8 mouse cellular contexts compared by ENCODE assay signal in the genomic region with DNA sequence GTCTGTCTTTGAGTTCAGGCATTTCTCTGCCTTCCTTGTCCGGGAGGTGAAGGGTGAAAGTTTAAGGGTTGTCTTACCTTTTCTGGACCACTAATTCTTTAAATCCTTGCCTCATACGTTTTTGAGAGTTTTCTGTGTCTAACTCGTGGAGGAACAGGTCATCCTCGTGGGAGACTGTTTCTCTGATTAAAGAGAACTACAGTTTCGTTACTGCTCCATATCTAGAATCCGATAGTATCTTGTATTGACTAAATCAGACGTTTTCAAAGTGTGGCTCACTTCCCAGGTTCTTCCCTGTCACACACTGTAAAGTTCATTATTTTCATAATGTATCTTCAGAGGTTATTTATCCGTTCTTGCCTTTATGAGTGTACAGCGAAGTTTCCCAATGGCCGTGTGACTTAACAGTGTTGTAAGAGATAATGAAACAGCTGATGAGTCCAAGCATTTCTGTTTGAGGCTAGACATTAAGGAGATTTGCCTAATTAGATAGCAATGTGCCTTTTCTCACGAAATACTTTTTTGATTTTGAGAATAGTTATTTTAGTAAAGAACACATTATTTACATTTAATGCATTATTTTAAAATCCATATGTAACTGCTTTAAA. TPM values are rescaled to one million over a fixed set of nuclear protein-coding genes. Genes with fewer than 3 reads are reported as not detected.
DNase-seq lines count a peak whose midpoint lies in the region; ATAC-seq and TF ChIP-seq lines count a peak whose summit lies in the region.

No protein-coding gene starts in this region.

- 2% methylated on average over 11 of the region's 11 CpGs for WGBS in liver, embryonic 15.5 days (ENCODE audit: insufficient replicate concordance)
- 12% methylated on average over 11 of the region's 11 CpGs for WGBS in stomach, embryonic 14.5 days

- H3K4me1 ChIP-seq in ES-E14 (ENCODE audit: control insufficient read depth in 2 of 2, insufficient read depth in 2 of 2, low read length in 2 of 2, poor library complexity in 1 of 2) = 0 out of 4 replicates have a peak, but pooled peaks cover 0 to 2% of the 10 kb centered on the region in 2 experiments
- peaks cover 16% of the 10 kb centered on the region; the same call in 1 of the 2 replicates for H3K4me1 ChIP-seq in liver, embryonic 15.5 days (replicated peaks)
- peaks cover 5% of the 10 kb centered on the region; the same call in 1 of the 2 replicates for H3K4me1 ChIP-seq in stomach, embryonic 14.5 days (ENCODE audit: control insufficient read depth, insufficient read depth, low read length)

- H3K27ac ChIP-seq in ES-E14 (ENCODE audit: insufficient read depth, low read depth, low read length, poor library complexity, severe bottlenecking) = no peak overlapping the region
- H3K27ac ChIP-seq in liver, embryonic 15.5 days (replicated peaks) = peak overlapping the region; percentile 56
- H3K27ac ChIP-seq in stomach, embryonic 14.5 days (ENCODE audit: low read length) = no peak overlapping the region

- peak overlapping the region; percentile 90 for H3K4me2 ChIP-seq in liver, embryonic 15.5 days
- H3K4me2 ChIP-seq in stomach, embryonic 14.5 days (replicated peaks; ENCODE audit: low read depth, low read length) = peak overlapping the region; percentile 71

- H3K9ac ChIP-seq in ES-E14 (ENCODE audit: insufficient read depth, low read depth, low read length, poor library complexity, severe bottlenecking) = peak overlapping the region; percentile 96; the same call in 1 of the 2 replicates
- H3K9ac ChIP-seq in liver, embryonic 15.5 days = peak overlapping the region; percentile 70
- H3K9ac ChIP-seq in stomach, embryonic 14.5 days (replicated peaks; ENCODE audit: low read depth, low read length) = peak overlapping the region; percentile 58; the same call in 1 of the 2 replicates

- H3K9me3 ChIP-seq in ES-E14 (ENCODE audit: control insufficient read depth, insufficient read depth, low read depth, low read length) = no peaks in the 10 kb centered on the region
- H3K9me3 ChIP-seq in liver, embryonic 15.5 days (replicated peaks) = no peaks in the 10 kb centered on the region
- H3K9me3 ChIP-seq in stomach, embryonic 14.5 days (ENCODE audit: control insufficient read depth, low read depth, low read length) = no peaks in the 10 kb centered on the region

- no peaks in the 10 kb centered on the region for H3K27me3 ChIP-seq in liver, embryonic 15.5 days
- H3K27me3 ChIP-seq in stomach, embryonic 14.5 days (ENCODE audit: control insufficient read depth, insufficient read depth, low read length) = no peaks in the 10 kb centered on the region

- DNase-seq in adrenal gland, postnatal 14 days = peak; percentile 14
- DNase-seq in adrenal gland, postnatal 10 days = no peak
- no peak for DNase-seq in ES-E14 (ENCODE audit: low read depth, low spot score)
- peak; percentile 70 for DNase-seq in gonadal fat pad, adult 2 months (ENCODE audit: low read depth)
- no peak for DNase-seq in thymus, postnatal 36 days
- no peak for DNase-seq in thymus, postnatal 4 days

- peak overlapping the region; percentile 97 to 100 for H3K4me3 ChIP-seq in ES-E14 (ENCODE audit: insufficient read depth in 1 of 2, low read depth in 1 of 2, low read length in 2 of 2, poor library complexity in 1 of 2, severe bottlenecking in 1 of 2)
- H3K4me3 ChIP-seq in liver, embryonic 15.5 days (replicated peaks) = peak overlapping the region; percentile 72
- H3K4me3 ChIP-seq in stomach, embryonic 14.5 days (ENCODE audit: low read depth, low read length) = peak overlapping the region; percentile 88

- ATAC-seq in liver, embryonic 15.5 days (ENCODE audit: insufficient read depth) = no peak
- ATAC-seq in stomach, embryonic 14.5 days (ENCODE audit: insufficient number of reproducible peaks, insufficient read depth, low FRiP score, low read depth) = no peak

- no peaks in the 10 kb centered on the region for H3K36me3 ChIP-seq in ES-E14 (ENCODE audit: control insufficient read depth, insufficient read depth, low read length, poor library complexity, severe bottlenecking)
- H3K36me3 ChIP-seq in liver, embryonic 15.5 days (replicated peaks) = no peaks in the 10 kb centered on the region
- no peaks in the 10 kb centered on the region for H3K36me3 ChIP-seq in stomach, embryonic 14.5 days (ENCODE audit: control insufficient read depth, insufficient read depth, low read length)

- in situ Hi-C loops in ES-E14 (cut with MboI; ENCODE audit: low sequenced_read_pairs in 2 of 2, unreplicated experiment in 2 of 2) = no loop called here

TF ChIP-seq in ES-E14, 5 proteins besides CTCF, POLR2A, EP300 and RAD21:
- TF ChIP-seq HCFC1 (IDR thresholded peaks at IDR 0.05; ENCODE audit: borderline replicate concordance, insufficient read depth, low read length) = no peak

RNA-seq across cellular contexts. Expression of a gene that starts 0.9 kb away (rescaled TPM):
- total RNA-seq in adrenal gland, postnatal 14 days (2021) = 32.6 and 33.9 TPM in 2 replicates
- 10 to 100 TPM; 33.0 to 34.8 TPM for total RNA-seq in adrenal gland, postnatal 10 days (2021)
- total RNA-seq in ES-E14 (2012; rRNA removed) = 23.5 and 28.0 TPM in 2 replicates
- 6.5 and 7.4 TPM in 2 replicates for polyA plus RNA-seq in gonadal fat pad, adult 2 months (2012; rRNA removed)
- 5.2 and 5.5 TPM in 2 replicates for polyA plus RNA-seq in liver, embryonic 15.5 days (2015; fragmentation: Nextera tagmentation; extraction: Ambion mirVana)
- polyA plus RNA-seq in stomach, embryonic 14.5 days (2014; fragmentation: Nextera tagmentation; extraction: Ambion mirVana) = 8.6 and 9.1 TPM in 2 replicates

RNA-seq across cellular contexts. Expression of a gene that starts 47.2 kb away (rescaled TPM):
- total RNA-seq in adrenal gland, postnatal 14 days (2021) = 0.11 TPM in 2 replicates
- under 1 TPM; 0.21 to 0.30 TPM for total RNA-seq in adrenal gland, postnatal 10 days (2021)
- 0.11 and 0.36 TPM in 2 replicates for total RNA-seq in ES-E14 (2012; rRNA removed)
- polyA plus RNA-seq in gonadal fat pad, adult 2 months (2012; rRNA removed) = 0.03 TPM in 1 of 2 replicates, not detected in the other
- not detected in 2 replicates for polyA plus RNA-seq in liver, embryonic 15.5 days (2015; fragmentation: Nextera tagmentation; extraction: Ambion mirVana)
- polyA plus RNA-seq in stomach, embryonic 14.5 days (2014; fragmentation: Nextera tagmentation; extraction: Ambion mirVana) = 0.13 and 0.41 TPM in 2 replicates

Comparison
In these comparisons a context has a peak if more than half of its experiments do, and no peak if none do; other contexts are left out.
1. DNase-seq: peak in adrenal gland, postnatal 14 days (single experiment) and gonadal fat pad, adult 2 months (single experiment); none in adrenal gland, postnatal 10 days (single experiment), ES-E14 (single experiment), thymus, postnatal 36 days (0 of 2) and thymus, postnatal 4 days (single experiment).
2. Peak in every context shown above with its lines, with median percentiles within 50 percentile points of each other: H3K4me3 ChIP-seq and H3K9ac ChIP-seq.